Mouse (Mus musculus) adrenal gland, postnatal 25 days (tissue): ENCODE measurements around the gene Mrc2. TPM values are rescaled to one million over a fixed set of nuclear protein-coding genes. Genes with fewer than 3 reads are reported as not detected.

ENCODE experiments used
- DNase-seq: peaks from one replicate; pipeline ENCODE4 v3.0.0; 2021; ENCODE audit warnings: mixed read lengths
- total RNA-seq: library from RNA; stranded (reverse); gene quantifications from 2 replicates; pipeline ENCODE4 v1.2.3, GENCODE M21; 2021

The Mrc2 gene
- total RNA-seq, 1 experiment from 2014 or later, result 21.3 TPM

DNA sequence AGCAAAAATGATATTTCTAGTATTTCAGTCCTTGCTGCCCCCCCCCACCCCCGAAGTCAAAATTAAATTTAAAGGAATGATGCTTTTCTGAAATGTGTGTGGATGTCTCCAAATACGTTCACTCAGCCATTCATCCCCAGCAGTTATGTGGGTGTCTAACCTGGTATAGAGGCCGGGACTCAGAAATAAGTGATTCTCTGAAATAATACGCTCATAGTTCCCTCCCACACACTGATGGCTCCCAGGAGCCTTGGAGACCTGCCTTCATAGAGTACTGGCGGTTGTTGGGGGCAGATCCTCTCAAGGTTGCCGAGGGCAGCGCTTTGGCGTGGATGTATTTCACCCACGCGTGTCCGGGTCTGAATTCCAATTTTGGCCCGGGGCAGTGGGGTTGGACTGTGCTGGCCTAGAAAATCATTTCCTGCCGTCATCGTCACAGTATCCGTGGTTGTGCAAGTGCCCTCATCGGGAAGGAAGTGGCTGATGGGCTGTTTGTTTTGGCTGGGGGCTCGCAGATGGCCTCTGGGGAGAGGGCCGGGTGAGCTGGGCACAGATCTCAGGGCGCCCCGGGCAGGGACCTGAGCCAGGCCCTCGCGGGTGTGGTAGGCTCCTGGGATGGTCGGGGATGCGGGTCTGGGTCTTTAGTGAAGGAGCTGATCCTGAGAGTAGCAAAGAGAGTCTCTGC is 19.0 kb downstream of the Mrc2 start:
- peak; percentile 36 for DNase-seq

DNA sequence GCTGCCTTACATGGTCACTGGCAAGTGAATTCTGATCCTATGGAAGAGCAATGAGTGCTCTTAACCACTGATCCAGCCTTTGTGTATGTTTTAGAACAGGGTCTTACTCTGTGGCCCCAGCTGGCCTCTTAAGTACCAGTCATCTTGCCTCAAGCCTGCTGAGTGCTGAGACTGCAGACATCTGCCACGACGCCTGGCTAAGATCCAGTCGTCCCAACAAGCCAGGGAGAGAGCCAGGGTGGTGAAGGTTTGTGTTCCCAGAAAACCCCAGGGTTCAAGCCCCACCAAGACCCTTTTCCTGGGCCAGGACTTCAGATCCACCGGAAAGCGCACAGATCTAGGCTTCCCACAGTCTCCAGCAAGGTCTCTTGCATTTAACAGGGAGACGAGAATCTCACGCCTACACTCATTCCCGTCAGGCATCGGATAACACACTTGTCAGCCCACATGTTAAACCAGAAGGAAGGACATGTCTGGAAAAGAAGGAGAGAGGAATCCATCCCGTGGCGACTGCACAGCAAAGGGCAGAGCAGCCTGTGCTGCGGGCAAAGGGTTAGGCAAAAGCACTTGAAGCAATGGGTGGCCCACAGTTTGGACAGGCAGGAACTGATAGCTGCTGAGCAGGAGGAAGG is 20.0 kb downstream of the Mrc2 start:
- no peak for DNase-seq

DNA sequence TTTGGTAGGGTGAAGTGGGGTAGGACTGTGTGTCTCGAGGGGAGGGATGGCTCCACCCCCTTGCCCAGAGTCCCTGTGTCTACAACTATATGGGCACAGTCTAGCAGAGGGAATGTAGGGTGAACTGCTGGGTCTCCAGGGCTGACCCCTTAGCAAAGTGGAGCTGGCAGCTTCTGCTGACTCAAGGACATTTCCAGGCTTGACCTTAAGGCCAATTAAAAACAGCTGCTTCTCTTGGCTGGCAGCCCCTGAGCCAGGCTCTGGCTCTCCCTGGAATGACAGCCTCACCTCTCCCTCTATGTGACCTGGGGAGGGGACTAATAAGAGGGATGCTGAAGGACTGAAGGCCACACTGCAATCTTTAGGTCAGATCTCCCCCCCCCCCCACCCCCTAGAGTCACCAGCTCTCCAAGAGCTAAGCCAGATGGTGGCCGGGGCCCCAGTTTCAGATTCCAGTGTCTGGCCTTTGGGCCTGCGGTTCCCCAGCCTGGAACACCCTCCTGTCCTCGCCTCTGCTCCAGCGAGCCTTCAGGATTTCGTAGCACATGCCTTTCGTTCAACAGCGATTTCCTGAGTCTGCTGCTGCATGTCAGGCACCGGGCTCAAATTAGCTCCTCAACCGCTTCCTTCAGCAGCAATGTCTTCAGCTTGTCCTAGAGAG is 20.7 kb downstream of the Mrc2 start:
- DNase-seq, result no peak

DNA sequence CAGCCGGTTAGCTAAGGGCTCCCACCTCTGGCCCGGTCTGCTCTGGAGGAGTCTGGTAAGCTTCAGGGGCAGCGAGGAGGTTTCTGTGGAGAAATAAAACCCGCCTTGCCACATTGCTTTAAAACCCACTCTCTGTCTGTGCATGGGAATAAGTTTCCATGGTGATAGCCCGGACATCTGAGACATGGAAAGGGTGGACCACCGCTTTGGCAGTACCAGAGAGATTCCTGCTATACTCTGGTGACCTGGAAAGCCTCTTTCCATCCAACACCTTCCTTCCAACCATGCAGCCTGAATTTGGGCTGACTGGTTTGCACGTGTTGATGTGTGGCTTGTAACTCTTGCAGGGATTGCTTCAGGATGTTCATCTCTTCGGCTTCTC is 21.2 kb downstream of the Mrc2 start:
- no peak for DNase-seq

DNA sequence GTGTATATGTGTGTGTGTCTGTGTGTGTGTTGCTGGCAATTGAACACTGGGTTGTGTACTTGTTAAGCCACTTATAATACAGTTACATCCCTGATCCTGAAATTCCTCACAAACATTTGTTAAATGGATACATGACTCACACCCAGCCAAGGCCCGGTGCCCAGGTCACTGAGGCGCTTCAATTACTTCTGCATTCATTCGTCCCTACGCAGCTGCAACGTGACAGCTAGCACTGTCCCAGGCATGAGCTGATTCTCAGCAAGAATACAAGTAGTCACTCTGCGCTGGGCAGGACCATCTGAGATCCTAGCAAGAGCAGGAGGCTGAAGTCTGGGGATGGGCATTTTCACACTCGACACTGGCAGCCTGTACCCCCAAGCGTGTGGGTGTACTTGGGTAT is 22.9 kb downstream of the Mrc2 start:
- peak; percentile 27 for DNase-seq

DNA sequence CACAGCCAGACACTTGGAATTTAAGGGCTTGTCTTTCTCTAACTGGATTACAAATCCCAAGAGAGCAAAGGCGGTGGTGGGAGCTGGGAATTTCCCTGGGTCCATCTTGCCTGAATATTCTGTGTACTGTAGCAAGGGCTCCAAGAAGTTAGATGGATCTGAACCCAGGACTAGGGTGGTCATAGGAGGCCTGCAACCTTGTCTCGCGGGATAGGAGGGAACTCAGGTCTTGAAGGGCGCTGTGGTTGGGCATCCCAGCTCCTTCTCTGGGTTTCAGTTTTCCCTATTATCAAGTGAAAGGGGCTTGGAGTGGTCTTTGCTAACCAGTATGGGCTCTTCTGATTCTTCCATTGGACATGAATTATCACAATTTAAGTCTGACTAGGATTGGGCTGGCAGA is 23.7 kb downstream of the Mrc2 start:
- DNase-seq, result no peak

DNA sequence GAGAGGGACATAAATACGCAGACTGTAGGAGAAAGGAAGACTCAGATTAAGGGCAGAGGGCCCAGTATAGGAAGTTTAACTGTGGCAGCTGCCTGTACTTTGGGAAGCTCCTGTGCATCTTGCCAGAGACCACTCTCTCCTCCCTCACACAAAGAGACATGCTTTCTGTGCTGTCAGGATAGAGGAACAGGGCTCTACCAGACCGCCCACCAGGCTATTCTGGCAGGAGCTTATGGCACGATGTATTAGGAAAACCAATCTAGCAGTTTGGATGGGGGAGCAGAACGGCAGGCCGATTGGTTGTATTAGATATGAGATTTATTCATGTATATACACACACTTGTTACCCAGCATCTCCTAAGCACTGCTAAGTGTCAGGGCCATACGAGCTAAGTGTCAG is 25.3 kb downstream of the Mrc2 start:
- DNase-seq, result no peak

DNA sequence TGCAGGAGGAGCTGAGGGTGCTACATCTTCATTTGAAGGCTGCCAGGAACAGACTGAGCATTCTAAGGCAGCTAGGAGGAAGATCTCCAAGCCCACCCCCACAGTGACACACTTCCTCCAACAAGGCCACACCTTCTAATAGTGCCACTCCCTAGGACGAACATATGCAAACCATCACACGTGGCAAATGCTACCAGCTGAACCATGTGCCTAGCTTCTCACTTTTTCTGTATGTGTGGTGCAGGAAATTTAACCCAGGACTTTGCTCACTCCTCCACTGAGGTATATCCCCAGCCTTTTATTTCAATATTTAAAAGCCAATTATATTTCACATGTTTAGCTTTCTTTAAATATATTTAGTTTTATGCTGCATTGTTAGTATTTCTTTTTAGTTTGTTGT is 28.6 kb downstream of the Mrc2 start:
- DNase-seq, result no peak

DNA sequence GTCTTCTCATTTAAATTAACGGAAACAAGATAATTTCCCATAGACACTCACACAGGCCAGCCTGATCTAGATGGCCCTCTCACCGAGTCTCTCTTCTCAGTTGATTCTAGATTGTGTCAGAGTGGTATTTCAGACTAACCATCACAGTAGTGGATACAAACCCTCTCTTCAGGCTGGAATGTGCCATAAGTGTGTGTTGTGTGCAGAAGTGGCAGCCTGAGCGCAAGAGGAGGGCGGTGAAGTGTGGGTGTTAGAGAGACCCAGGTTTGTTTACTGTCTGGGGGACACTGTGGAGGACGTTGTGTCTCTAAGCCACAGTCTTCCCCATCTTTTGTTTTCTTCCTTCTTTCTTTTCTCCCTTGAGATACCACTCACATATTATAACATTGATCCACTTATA is 31.1 kb downstream of the Mrc2 start:
- no peak for DNase-seq

DNA sequence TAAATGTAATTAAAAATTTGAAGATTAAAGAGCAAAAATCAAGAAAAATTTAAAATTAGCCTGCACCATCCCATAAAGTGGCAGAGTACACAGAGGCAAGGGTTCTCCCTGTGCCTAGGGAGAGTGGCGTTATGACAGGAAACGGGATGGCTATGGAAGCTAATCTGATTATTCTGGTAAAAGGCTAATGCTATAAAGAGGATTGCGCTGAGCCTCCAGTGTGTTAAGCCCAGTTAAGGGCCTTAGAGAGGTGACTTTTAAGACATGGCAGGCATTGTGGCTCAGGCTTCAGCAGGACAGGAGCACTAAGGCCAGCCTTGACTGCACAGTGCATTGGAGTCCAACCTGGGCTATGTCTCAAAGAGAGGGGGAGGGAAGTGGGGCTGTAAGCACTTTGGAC is 34.7 kb downstream of the Mrc2 start:
- DNase-seq, result no peak

DNA sequence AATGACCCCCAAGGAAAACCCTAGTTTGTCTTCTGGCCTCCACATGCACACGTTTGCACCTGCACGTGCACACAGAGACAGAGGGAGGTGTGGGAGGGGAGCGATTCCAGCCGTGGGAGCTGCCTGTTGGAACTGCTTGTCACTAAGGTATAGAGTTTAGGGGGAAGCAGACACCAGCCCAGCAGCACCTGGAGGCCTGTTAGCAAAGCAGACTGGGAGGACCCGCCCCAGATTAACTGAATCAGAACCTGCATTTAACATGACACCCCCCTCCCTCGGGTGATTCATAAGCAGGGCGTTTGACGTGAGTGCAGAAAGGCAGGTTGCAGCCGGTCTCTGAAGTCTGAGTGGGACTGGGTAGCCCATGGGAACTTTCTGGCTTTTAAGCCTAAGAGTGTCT is 37.5 kb downstream of the Mrc2 start:
- DNase-seq, result no peak

DNA sequence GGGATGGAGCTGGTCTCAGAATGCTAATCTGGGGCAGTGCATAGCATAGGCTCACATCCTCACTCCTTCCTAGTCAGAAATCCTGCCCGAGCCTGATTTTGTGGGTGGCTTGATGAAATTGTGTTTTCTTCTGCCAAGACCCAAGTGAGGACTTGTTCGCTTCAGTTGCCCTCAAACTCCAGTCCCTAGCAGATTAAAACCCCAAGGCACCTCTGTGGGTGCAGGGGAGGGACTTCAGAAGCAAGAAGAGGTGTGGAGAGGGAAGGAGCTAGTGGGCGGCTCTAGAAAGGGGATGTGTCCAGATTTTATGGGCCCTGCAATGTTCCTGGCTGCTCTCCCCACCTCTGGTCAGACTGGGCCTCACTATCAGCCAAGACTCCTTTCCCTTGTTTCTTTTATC is 38.7 kb downstream of the Mrc2 start:
- DNase-seq, result no peak

DNA sequence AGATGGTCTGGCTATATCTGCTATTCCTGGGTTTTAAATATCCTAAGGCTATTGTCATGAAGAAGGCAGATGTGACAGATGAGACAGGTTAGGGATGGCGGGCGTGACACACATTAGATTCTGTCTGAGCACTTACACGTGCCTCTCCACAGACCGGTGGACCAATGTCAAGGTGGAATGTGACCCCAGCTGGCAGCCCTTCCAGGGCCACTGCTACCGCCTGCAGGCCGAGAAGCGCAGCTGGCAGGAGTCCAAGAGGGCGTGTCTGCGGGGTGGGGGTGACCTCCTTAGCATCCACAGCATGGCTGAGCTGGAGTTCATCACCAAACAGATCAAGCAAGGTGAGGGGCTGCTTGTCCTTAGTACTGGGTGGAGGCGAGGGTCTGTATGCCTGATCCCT is 39.3 kb downstream of the Mrc2 start:
- DNase-seq, result peak; percentile 76

DNA sequence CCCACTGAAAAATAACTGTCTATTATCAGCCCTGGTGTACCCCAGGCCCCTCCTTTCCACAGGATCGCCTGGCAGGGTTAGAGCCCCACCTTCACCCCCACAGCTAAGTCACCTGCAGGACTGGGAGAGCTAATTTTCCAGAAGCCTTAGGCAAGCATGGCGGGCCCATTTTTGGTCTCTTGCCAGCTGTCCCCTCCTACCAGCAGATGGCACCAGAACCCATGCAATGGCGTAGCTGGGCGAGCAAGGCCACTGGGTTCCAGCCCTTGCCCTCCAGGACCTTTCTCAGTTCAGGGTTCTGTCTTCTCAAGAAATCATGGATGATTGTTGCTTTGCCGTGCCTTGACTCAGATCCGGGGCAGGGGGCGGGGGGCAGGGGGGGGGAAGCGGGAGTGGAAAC is 40.0 kb downstream of the Mrc2 start:
- DNase-seq, result peak; percentile 59

DNA sequence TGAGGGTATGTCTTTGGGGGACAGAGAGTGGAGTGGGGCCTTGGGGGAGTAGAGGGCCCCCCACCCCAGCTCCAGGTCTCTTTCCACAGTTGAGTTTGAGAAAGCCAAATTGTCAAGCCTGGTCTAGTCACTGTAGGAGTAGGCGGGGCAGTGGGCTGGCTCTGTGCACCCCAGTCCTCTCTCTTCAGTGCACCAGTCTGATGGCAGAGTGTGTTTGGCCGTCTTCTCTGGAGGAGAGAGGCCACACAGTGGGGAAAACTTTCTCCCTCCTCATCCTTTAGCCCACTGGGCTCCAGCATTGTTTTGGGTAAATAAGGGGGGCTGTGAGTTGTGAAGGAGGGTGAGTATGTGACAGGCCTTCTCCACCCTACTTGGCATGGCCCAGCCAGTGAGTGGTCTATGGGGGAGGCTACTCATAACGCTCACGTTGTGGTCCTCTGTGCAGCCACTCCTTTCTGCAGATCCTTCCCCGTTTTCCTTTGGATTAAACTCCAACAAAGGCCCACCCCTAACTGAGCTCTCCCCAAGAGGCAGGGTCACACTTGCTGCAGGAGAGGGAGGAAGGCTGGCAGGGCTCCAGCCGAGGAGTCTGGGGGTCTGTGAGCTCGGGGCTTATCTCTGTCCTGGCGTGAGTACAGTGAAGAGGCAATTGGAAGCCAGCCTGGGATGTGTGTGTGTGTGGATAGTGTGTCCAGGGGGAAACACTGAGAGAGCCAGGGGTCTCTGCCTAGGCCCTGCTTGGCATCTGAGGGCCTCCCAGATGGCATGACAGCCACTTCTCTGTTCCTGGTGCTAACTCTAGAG is 41.6 kb downstream of the Mrc2 start:
- no peak for DNase-seq

DNA sequence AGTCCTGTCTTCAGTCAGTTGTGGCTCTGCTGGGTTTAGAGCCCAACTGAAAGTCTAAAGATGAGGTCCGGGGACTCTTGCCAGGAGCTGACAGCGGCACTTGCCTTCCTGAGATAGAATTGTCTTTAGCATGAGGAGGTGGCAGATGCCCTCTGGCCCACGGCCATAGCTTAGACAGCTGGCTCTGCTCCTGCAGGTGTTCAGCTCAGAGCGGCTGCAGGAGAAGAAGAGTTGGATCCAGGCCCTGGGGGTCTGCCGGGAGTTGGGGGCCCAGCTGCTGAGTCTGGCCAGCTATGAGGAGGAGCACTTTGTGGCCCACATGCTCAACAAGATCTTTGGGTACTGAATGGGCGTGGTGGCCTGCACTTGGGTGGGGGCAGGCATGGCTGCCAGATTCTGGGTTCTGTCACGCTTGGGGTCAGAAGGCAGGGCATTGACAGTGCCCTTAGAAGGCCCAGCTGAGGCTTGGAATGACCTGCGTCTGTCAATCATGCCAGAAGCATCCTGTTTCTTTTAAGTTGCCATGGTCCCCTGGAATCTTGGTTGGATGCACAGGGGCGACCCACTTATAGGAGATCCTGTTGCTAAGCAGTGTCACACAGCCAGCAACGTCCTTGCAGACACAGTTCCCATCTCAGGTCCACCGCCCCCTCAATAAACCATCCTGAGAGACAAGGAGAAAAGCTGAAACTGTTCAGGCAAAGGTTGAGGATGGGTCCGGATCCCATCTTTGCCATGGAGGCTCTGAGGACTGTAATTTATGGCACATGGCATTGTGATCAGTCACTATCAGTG is 46.4 kb downstream of the Mrc2 start:
- DNase-seq, result no peak

DNA sequence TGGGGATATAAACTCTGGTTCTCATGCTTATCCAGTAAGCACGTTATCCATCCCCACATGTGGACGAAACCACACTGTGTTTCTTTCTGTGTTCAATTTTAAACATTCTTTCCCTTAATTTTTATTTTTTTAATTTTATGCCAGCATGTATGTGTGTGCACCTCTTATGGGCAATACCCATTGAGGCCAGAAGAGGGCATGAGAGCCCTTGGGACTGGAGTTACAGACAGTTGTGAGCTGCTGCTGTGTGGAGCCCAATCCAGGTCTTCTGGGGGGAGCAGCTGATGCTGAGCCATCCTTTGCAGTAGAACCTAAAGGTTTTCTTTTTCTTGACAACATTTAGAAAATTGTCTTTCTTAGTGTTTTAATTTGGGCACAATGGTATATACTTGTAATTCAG is 52.8 kb downstream of the Mrc2 start:
- DNase-seq, result peak; percentile 28

DNA sequence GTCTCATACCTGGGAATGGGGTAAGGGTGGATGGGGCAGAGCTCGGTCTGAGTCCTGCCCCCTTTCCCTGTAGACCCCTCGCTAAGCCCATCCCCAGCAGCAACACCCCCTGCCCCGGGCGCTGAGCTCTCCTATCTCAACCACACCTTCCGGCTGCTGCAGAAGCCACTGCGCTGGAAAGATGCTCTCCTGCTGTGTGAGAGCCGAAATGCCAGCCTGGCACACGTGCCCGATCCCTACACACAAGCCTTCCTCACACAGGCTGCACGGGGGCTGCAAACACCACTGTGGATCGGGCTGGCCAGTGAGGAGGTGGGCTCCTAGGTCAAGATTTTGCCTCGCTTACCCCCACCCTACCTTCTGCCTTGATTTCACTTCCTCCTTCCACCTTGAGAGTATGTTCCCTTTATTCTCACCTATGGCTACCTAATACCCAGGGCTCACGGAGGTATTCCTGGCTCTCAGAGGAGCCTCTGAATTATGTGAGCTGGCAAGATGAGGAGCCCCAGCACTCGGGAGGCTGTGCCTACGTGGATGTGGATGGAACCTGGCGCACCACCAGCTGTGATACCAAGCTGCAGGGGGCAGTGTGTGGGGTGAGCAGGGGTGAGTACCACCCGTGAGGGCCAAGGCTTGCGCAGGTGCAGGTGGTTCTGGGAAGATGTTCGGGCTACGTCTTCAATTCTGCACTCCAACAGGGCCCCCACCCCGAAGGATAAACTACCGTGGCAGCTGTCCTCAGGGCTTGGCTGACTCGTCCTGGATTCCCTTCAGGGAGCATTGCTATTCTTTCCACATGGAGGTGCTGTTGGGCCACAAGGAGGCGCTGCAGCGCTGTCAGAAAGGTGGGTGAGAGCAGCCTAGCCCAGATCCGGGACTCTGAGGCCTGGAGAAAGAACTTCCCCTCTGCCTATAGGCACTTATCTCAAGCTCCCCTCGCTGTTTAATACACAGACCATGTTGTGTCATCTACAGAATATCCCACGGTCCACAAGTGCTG is 55.0 kb downstream of the Mrc2 start:
- DNase-seq, result peak; percentile 88

DNA sequence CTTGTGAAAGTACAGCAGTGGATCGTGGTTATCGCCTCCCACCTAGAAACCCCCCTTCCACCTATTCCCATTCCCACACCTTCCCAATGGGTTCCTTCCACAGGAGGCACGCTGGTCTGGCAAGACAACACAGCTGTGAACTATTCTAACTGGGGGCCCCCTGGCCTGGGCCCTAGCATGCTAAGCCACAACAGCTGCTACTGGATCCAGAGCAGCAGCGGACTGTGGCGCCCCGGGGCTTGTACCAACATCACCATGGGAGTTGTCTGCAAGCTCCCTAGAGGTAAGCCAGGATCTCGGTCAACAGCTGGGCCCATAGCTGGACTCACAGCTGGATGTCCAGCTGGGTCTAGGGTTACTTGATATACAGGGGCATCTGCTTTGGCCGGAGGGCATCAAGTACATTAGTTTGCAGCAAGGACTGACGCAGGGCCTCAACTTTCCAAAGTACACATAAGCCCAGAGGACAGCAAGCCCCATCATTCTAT is 56.1 kb downstream of the Mrc2 start:
- no peak for DNase-seq

DNA sequence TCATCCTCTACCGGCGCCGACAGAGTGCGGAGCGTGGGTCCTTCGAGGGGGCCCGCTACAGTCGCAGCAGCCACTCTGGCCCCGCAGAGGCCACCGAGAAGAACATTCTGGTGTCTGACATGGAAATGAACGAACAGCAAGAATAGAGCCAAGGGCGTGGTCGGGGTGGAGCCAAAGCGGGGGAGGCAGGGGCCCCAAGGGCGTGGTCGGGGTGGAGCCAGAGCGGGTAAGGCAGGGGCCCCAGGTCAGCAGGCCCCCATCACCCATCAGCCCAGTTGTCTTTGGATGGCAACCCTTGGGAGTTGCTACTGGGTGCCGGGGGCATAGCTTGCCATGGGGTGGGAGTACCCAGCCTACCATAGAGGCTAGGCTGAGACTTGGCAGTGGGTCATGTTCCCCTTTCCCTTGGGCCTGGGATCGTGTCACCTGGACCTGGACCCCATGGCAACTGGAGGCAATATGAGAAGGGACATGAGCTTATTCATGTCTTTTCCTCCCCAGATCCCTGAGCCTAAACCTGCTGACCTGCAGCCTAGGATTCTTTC is 57.4 kb downstream of the Mrc2 start:
- no peak for DNase-seq
